Mouse (Mus musculus) C2C12 (cell line): Measurements from ENCODE around the gene Gpr1.

Experiments used
- CTCF ChIP-seq: IDR thresholded peaks from one replicate; pipeline ENCODE4 v1.5.1; 2011; ENCODE audit not compliant: control insufficient read depth, insufficient read depth, insufficient read length
- FOSL1 ChIP-seq: IDR thresholded peaks from one replicate; pipeline ENCODE4 v1.8.0; 2011; ENCODE audit warnings: mild to moderate bottlenecking, low read length; ENCODE audit not compliant: poor library complexity, insufficient read depth, severe bottlenecking
- MAX ChIP-seq: IDR thresholded peaks from one replicate; pipeline ENCODE4 v1.6.1; 2011; ENCODE audit warnings: mild to moderate bottlenecking, control low read depth
- USF1 ChIP-seq: IDR thresholded peaks from one replicate; pipeline ENCODE4 v1.6.1; 2011; ENCODE audit warnings: low read depth, mild to moderate bottlenecking, control low read depth, moderate library complexity

DNA sequence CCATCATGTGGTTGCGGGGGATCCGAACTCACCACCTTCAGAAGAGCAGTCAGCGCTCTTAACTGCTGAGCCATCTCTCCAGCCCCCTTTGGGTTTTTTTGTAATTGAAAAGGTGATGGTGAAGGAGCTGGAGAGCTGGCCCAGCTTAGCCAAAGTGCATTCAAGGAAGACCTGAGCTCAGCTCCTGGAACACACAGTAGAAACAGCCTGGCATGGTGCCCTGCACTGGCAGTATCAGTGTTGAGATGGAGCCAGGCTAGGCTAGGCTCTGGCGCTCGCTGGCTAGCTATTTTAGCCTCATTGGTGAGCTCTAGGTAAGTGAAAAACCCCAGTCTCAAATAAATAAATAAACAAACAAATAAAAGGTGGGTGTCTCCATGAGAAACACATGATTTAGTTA, 32.1 kb downstream of the Gpr1 start:
- TF ChIP-seq MAX = no peak
- no peak for TF ChIP-seq CTCF
- no peak for TF ChIP-seq USF1
- TF ChIP-seq FOSL1 = no peak
